Mouse (Mus musculus) hematopoietic multipotent progenitor cell, adult 10-12 weeks (in vitro differentiated cells): Measurements from ENCODE around the gene Fam83c. TPM values are rescaled to one million over a fixed set of nuclear protein-coding genes. Genes with fewer than 3 reads are reported as not detected.

Experiments
- polyA plus RNA-seq: library from polyadenylated mRNA; stranded (reverse); fragments of >175 nt; gene quantifications from 2 replicates; pipeline ENCODE4 v1.2.3, GENCODE M21; 2012; ENCODE audit warnings: low replicate concordance

The Fam83c gene
- not detected in 2 replicates for polyA plus RNA-seq

GRCm38 (mm10) chr2:155834732-155835131, at the start of gene Fam83c:
Fam83c (minus strand) TSS chr2:155834854.

GRCm38 (mm10) chr2:155826630-155827424, 7.8 kb downstream of the Fam83c start, which contains the start of gene Eif6:
Eif6 (minus strand) TSS chr2:155826925.

GRCm38 (mm10) chr2:155819392-155819448, 15.4 kb downstream of the Fam83c start, which contains the start of gene BC029722:
BC029722 (minus strand) TSS chr2:155819426.

Other genes with a start within 250 kb of the Fam83c start
- 8.5 and 11.3 TPM in 2 replicates for gene Gss, start 242.0 kb downstream of the Fam83c start, polyA plus RNA-seq
- 0.97 and 1.00 TPM in 2 replicates for gene Myh7b, start 223.6 kb downstream of the Fam83c start, polyA plus RNA-seq
- gene Trpc4ap, start 142.5 kb downstream of the Fam83c start, polyA plus RNA-seq = 112 and 131 TPM in 2 replicates
- 76.2 and 193 TPM in 2 replicates for gene Edem2, start 105.4 kb downstream of the Fam83c start, polyA plus RNA-seq
- not detected in 2 replicates for gene Gm17581, start 99.0 kb downstream of the Fam83c start, polyA plus RNA-seq
- gene Procr, start 83.7 kb downstream of the Fam83c start, polyA plus RNA-seq = 1.3 and 2.4 TPM in 2 replicates
- gene Mmp24, start 59.5 kb downstream of the Fam83c start, polyA plus RNA-seq = not detected in 2 replicates
- 42.5 and 89.4 TPM in 2 replicates for gene BC029722, start 15.4 kb downstream of the Fam83c start, polyA plus RNA-seq
- 128 and 292 TPM in 2 replicates for gene Eif6, start 7.9 kb downstream of the Fam83c start, polyA plus RNA-seq
- gene Uqcc1, start 95.5 kb upstream of the Fam83c start, polyA plus RNA-seq = 1.3 and 2.2 TPM in 2 replicates
- not detected in 2 replicates for gene Gm15557, start 105.9 kb upstream of the Fam83c start, polyA plus RNA-seq
- gene Gdf5, start 110.5 kb upstream of the Fam83c start, polyA plus RNA-seq = not detected in 2 replicates
- gene Cep250, start 121.6 kb upstream of the Fam83c start, polyA plus RNA-seq = 27.5 and 34.6 TPM in 2 replicates
- 0.07 and 0.43 TPM in 2 replicates for gene 6430550D23Rik, start 173.1 kb upstream of the Fam83c start, polyA plus RNA-seq
- 55.0 and 74.5 TPM in 2 replicates for gene Ergic3, start 173.2 kb upstream of the Fam83c start, polyA plus RNA-seq
- gene Fer1l4, start 218.1 kb upstream of the Fam83c start, polyA plus RNA-seq = 0.03 and 0.06 TPM in 2 replicates
- gene Spag4, start 230.3 kb upstream of the Fam83c start, polyA plus RNA-seq = 0.55 and 1.2 TPM in 2 replicates